Mouse (Mus musculus): ENCODE data around the gene Ccdc107.
A peak's percentile ranks its signal among the peaks of the same experiment; 100 is the strongest.

DNA sequence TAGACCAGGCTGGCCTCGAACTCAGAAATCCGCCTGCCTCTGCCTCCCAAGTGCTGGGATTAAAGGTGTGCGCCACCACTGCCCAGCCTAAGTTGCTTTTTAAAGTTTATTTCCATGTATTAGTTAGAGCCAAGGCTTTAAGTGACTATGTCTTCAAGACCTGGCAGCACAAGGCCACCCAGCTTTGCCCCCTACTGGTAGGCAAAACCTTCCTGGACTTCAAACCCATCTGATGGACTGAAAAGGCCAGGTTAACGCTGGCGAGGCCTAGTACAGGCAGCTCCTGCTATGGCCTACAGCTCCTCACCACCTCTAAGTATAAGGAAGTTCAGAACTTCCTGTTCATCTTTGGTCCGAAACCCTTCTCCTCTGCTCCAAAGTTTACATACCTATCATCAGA, 16.1 kb upstream of the Ccdc107 start:
- no peak for TF ChIP-seq POLR2A (IDR thresholded peaks at IDR 0.05; ENCODE audit: borderline replicate concordance, extremely low read depth, low read depth, low read length)
- TF ChIP-seq CTCF (IDR thresholded peaks at IDR 0.05; ENCODE audit: insufficient read depth, low read length): peak; percentile 38; the same call in 1 of the 2 replicates

Data from lung, adult 2 months (tissue).